Mouse (Mus musculus) stomach, embryonic 15.5 days (tissue): ENCODE measurements around the gene Plcg1. TPM values are rescaled to one million over a fixed set of nuclear protein-coding genes. Genes with fewer than 3 reads are reported as not detected.

Experiments used
- ATAC-seq: fragments of 200-750 bp; cut with Nextera tagmentation; 2 replicates; pipeline ENCODE4 v1.8.0; 2017; ENCODE audit warnings: low read depth, moderate number of reproducible peaks, moderate TSS enrichment; ENCODE audit not compliant: insufficient read depth, low FRiP score
- H3K27ac ChIP-seq: fragments of 300-500 bp; sonication (generic); 2 replicates; pipeline ENCODE4 v1.5.1; 2015; ENCODE audit warnings: mild to moderate bottlenecking, inconsistent platforms
- H3K27me3 ChIP-seq: fragments of 300-500 bp; sonication (generic); replicated peaks from 2 replicates; pipeline ENCODE4 v1.6.1; 2015; ENCODE audit warnings: inconsistent platforms
- H3K36me3 ChIP-seq: fragments of 300-500 bp; sonication (generic); 2 replicates; pipeline ENCODE4 v1.6.1; 2015; ENCODE audit warnings: inconsistent platforms
- H3K4me1 ChIP-seq: fragments of 300-500 bp; sonication (generic); 2 replicates; pipeline ENCODE4 v1.6.1; 2015; ENCODE audit warnings: inconsistent platforms
- H3K4me2 ChIP-seq: fragments of 300-500 bp; sonication (generic); 2 replicates; pipeline ENCODE4 v1.6.1; 2015; ENCODE audit warnings: mild to moderate bottlenecking, inconsistent platforms
- H3K4me3 ChIP-seq: fragments of 300-500 bp; sonication (generic); replicated peaks from 2 replicates; pipeline ENCODE4 v1.5.1; 2015; ENCODE audit warnings: inconsistent platforms
- H3K9ac ChIP-seq: fragments of 300-500 bp; sonication (generic); 2 replicates; pipeline ENCODE4 v1.6.1; 2015; ENCODE audit warnings: inconsistent platforms
- H3K9me3 ChIP-seq: fragments of 300-500 bp; sonication (generic); 2 replicates; pipeline ENCODE4 v1.6.1; 2016; ENCODE audit warnings: inconsistent platforms
- WGBS: fragments of 180-500 bp; shearing (Covaris S2); methylation state at CpG from one replicate; pipeline ENCODE4 v1.1.7; 2015; 5-methylcytosine and 5-hydroxymethylcytosine counted together
- polyA plus RNA-seq: library from polyadenylated mRNA; unstranded; fragments of >200 nt; fragmentation: Nextera tagmentation; extraction: Ambion mirVana; gene quantifications from 2 replicates; pipeline ENCODE4 v1.2.1, GENCODE M21; 2015

The Plcg1 gene
- polyA plus RNA-seq, 1 experiment from 2014 or later, result 30.3 TPM

GRCm38 (mm10) chr2:160725877-160726864 lies 4.9 kb upstream of the Plcg1 start:
- Histone ChIP-seq H3K36me3 (peaks cover 14% of the 10 kb centered on the region; the same call in 1 of the 2 replicates), H3K9me3 (no peaks in the 10 kb centered on the region), H3K27ac (no peak overlapping the region), H3K4me3 (no peak overlapping the region), H3K4me1 (peaks cover 11% of the 10 kb centered on the region), H3K4me2 (no peak overlapping the region), H3K9ac (no peak overlapping the region), H3K27me3 (no peaks in the 10 kb centered on the region)
- no peak for ATAC-seq
- WGBS, result 77% methylated on average over 6 of the region's 6 CpGs

DNA sequence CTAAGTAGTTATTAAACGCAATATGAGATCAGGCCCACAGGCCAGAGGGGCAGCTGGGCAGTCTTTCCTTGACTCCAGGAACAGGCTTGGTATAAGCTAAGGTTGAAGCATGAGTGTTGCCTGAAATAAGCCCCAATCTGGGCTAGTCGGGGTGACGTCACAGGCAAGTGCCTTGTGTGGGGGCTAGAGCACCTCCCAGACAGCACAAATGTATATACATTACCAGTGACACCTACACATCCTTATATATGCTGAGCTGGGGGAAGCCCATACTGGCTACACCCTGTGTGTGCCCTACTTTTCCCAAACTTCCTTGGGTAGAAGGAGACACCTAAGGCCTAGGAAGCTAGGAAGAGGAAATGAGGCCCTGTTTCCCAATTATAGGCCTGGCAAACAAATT lies 2.1 kb upstream of the Plcg1 start:
- 87% methylated on average over 3 of the region's 3 CpGs for WGBS
- H3K4me1 ChIP-seq, result peaks cover 20% of the 10 kb centered on the region
- peaks cover 10% of the 10 kb centered on the region; the same call in 1 of the 2 replicates for H3K36me3 ChIP-seq
- no peaks in the 10 kb centered on the region for H3K9me3 ChIP-seq
- no peak overlapping the region for H3K4me2 ChIP-seq
- H3K4me3 ChIP-seq, result no peak overlapping the region
- ATAC-seq, result no peak
- H3K9ac ChIP-seq, result no peak overlapping the region
- no peaks in the 10 kb centered on the region for H3K27me3 ChIP-seq
- no peak overlapping the region for H3K27ac ChIP-seq

GRCm38 (mm10) chr2:160729436-160729835 lies 1.7 kb upstream of the Plcg1 start:
- peaks cover 23% of the 10 kb centered on the region for H3K4me1 ChIP-seq
- H3K36me3 ChIP-seq, result peaks cover 10% of the 10 kb centered on the region; the same call in 1 of the 2 replicates
- H3K4me2 ChIP-seq, result no peak overlapping the region
- no peaks in the 10 kb centered on the region for H3K9me3 ChIP-seq
- H3K9ac ChIP-seq, result no peak overlapping the region
- H3K4me3 ChIP-seq, result no peak overlapping the region
- H3K27me3 ChIP-seq, result no peaks in the 10 kb centered on the region
- no peak overlapping the region for H3K27ac ChIP-seq
- no peak for ATAC-seq
- WGBS, result 77% methylated on average over 2 of the region's 2 CpGs

DNA sequence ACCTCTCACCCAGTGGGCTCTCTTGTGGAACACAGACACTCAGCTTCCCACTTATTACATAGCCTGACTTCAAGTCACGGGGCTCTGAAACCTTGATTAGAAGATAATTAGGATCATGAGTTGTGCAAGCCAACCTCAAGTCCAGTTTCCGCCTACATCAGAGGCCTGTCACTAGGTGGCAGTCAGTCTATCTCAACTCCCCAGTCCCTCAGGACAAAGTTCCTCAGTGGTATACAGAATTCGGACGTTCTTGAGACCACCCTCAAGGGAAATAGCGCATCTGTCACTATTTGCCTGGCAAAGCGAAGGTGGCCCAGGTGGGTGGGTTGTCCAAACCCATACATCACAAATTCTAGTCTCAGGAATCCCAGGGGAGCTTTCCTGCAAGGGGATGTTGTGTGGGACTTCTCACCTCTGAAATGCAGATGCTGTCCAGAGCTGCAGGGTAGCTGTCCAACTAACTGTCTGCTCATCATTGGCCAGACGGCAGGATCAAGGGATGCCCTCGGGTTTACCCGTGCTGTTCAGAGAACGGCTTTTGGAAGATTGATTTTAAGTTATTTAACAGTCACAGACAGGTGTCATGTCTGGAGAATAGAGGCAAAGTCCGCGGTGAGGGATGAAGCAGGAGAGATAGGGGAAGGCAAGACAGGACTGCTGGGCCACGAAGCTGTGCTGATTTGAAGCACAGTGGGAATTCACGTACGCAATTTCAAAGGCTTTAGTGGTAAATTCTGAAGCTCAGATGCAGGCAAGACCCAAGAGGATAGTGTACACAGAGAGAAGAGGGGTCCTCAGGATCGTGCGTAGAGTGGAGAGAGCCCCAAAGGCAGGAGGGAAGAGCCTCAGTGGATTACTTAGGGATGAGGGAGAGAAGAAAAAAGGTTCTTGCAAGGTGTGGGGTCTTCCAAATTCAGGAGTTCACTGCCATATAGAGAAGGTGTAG lies 976 bp upstream of the Plcg1 start:
- no peaks in the 10 kb centered on the region for H3K9me3 ChIP-seq
- H3K4me3 ChIP-seq, result peak overlapping the region; percentile 89
- no peak overlapping the region for H3K27ac ChIP-seq
- H3K4me1 ChIP-seq, result peaks cover 23% of the 10 kb centered on the region
- H3K36me3 ChIP-seq, result peaks cover 7% of the 10 kb centered on the region; the same call in 1 of the 2 replicates
- peak overlapping the region; percentile 93; the same call in 1 of the 2 replicates for H3K9ac ChIP-seq
- H3K4me2 ChIP-seq, result peak overlapping the region; percentile 76
- no peak for ATAC-seq
- H3K27me3 ChIP-seq, result no peaks in the 10 kb centered on the region
- 18% methylated on average over 17 of the region's 17 CpGs for WGBS

- Histone ChIP-seq H3K4me1 (peaks cover 23% of the 10 kb centered on the region), H3K4me2 (peak overlapping the region; percentile 76), H3K9me3 (no peaks in the 10 kb centered on the region), H3K27ac (no peak overlapping the region), H3K36me3 (peaks cover 4% of the 10 kb centered on the region; the same call in 1 of the 2 replicates), H3K4me3 (peak overlapping the region; percentile 89), H3K9ac (peak overlapping the region; percentile 93; the same call in 1 of the 2 replicates), H3K27me3 (no peaks in the 10 kb centered on the region)
- 4% methylated on average over 19 of the region's 19 CpGs for WGBS
- no peak for ATAC-seq
These were observed 343 bp upstream of the Plcg1 start for GRCm38 (mm10) chr2:160730797-160731116.

DNA sequence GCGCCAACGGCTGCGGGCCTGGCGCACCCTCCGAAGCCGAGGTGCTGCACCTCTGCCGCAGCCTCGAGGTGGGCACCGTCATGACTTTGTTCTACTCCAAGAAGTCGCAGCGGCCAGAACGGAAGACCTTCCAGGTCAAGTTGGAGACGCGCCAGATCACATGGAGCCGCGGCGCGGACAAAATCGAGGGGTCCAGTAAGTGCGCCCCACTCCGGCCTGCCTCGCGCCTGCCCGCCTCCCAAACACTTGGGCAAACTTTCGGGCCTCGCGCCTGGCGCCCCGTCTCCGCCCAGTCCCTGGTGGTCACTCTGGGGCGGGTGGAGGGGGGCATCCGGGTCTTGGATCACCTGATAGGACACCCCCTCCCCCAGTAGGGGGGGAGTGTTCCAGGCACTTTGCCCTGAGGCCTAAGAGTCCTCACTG lies 750 bp downstream of the Plcg1 start:
- Histone ChIP-seq H3K4me2 (peak overlapping the region; percentile 76), H3K9me3 (no peaks in the 10 kb centered on the region), H3K27me3 (no peaks in the 10 kb centered on the region), H3K4me3 (peak overlapping the region; percentile 89), H3K9ac (peak overlapping the region; percentile 93), H3K4me1 (peaks cover 29% of the 10 kb centered on the region), H3K36me3 (peaks cover 8% of the 10 kb centered on the region; the same call in 1 of the 2 replicates), H3K27ac (peak overlapping the region; percentile 91)
- ATAC-seq, result peak; percentile 4
- WGBS, result under 1% methylated on average over 32 of the region's 32 CpGs

DNA sequence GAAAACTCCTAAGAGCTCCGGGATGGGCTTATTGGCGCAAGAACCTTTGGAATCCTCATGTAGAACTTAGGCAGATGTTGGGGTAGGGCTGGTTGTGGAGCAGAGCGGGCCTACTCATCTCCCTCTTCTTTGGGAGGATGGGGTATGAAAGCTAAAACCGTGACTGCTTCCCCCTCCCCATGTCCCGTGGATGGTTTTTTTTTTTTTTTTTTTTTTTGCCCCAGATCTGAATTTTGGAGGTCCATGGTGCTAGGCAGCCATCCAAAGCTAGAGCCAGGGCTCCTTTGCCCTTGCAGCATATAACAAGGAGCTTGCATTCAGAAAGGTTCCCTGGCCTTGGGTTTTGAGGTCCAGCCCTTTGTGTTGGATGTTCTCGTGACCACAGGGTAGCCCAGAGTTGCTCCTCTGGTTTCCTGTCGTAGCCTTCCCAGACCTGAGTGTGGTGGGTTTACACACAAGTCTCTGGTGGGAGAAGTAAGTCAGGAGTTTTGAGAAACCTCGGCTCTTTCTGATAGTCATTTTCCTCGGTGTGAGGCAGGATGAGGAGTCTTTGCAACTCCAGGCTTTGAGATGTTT lies 1.4 kb downstream of the Plcg1 start:
- Histone ChIP-seq H3K4me2 (peak overlapping the region; percentile 76), H3K27me3 (no peaks in the 10 kb centered on the region), H3K9me3 (no peaks in the 10 kb centered on the region), H3K4me3 (peak overlapping the region; percentile 89), H3K27ac (no peak overlapping the region), H3K36me3 (peaks cover 10% of the 10 kb centered on the region; the same call in 1 of the 2 replicates), H3K9ac (peak overlapping the region; percentile 93), H3K4me1 (peaks cover 31% of the 10 kb centered on the region)
- WGBS, result 20% methylated on average over 9 of the region's 9 CpGs
- ATAC-seq, result no peak

- Histone ChIP-seq H3K27ac (no peak overlapping the region), H3K4me1 (peaks cover 31% of the 10 kb centered on the region), H3K27me3 (no peaks in the 10 kb centered on the region), H3K36me3 (peaks cover 10% of the 10 kb centered on the region; the same call in 1 of the 2 replicates), H3K9me3 (no peaks in the 10 kb centered on the region), H3K9ac (no peak overlapping the region; the same call in 1 of the 2 replicates), H3K4me2 (peak overlapping the region; percentile 76), H3K4me3 (peak overlapping the region; percentile 89)
- no peak for ATAC-seq
- WGBS, result 21% methylated on average over 7 of the region's 7 CpGs
These were observed 2.0 kb downstream of the Plcg1 start for GRCm38 (mm10) chr2:160733131-160733531.

GRCm38 (mm10) chr2:160734331-160734730 lies 3.2 kb downstream of the Plcg1 start:
- H3K36me3 ChIP-seq, result peaks cover 10% of the 10 kb centered on the region; the same call in 1 of the 2 replicates
- no peaks in the 10 kb centered on the region for H3K27me3 ChIP-seq
- no peak overlapping the region for H3K27ac ChIP-seq
- H3K4me1 ChIP-seq, result peaks cover 37% of the 10 kb centered on the region
- WGBS, result 83% methylated on average over 3 of the region's 3 CpGs
- ATAC-seq, result no peak
- no peaks in the 10 kb centered on the region for H3K9me3 ChIP-seq
- no peak overlapping the region for H3K9ac ChIP-seq
- no peak overlapping the region for H3K4me2 ChIP-seq
- no peak overlapping the region for H3K4me3 ChIP-seq

- Histone ChIP-seq H3K4me3 (no peak overlapping the region), H3K9ac (no peak overlapping the region), H3K4me2 (no peak overlapping the region), H3K27me3 (no peaks in the 10 kb centered on the region), H3K9me3 (no peaks in the 10 kb centered on the region), H3K36me3 (peaks cover 10% of the 10 kb centered on the region; the same call in 1 of the 2 replicates), H3K4me1 (peaks cover 36% of the 10 kb centered on the region), H3K27ac (no peak overlapping the region)
- WGBS, result 83% methylated on average over 5 of the region's 5 CpGs
- no peak for ATAC-seq
These were observed 4.7 kb downstream of the Plcg1 start for GRCm38 (mm10) chr2:160735706-160736310.

DNA sequence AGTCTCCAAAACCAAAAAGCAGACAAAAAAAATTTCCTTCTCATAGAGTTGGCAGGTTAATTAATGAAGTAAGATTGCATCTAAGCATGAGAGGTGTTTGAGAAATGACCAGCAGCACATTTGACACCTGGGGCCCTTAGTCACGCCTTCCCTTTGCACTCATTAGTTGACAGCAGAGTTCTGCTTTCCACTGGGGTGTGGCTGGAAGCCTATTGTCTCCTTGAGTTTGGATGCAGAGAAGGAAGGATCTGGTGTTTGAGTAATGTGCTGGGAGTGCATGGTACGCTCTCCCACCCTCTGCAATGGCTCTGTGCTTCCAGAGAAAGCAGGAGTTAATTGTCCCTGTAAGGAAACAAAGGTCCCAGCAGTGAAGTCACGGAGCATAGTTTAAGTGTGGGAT lies 5.4 kb downstream of the Plcg1 start:
- WGBS, result 84% methylated on average over 3 of the region's 3 CpGs
- Histone ChIP-seq H3K4me1 (peaks cover 35% of the 10 kb centered on the region), H3K9ac (no peak overlapping the region), H3K4me3 (no peak overlapping the region), H3K4me2 (no peak overlapping the region), H3K9me3 (no peaks in the 10 kb centered on the region), H3K27ac (no peak overlapping the region), H3K27me3 (no peaks in the 10 kb centered on the region), H3K36me3 (peaks cover 10% of the 10 kb centered on the region; the same call in 1 of the 2 replicates)
- no peak for ATAC-seq
